Mouse (Mus musculus) right cerebral cortex, postnatal 10 days (tissue): Measurements from ENCODE around the gene Chaf1a.
"Not testable (repeated sequence)": the region's sequence is repeated elsewhere in the genome, so short reads cannot be mapped to it uniquely, and the experiment has no call there.

Source experiments
- DNase-seq, 2 experiments: peaks; one replicate each; pipeline ENCODE4 v3.0.0; 2021; ENCODE audit warnings: low spot score in 2 of 2

The Chaf1a gene

GRCm38 (mm10) chr17:56036901-56037287 is 3.3 kb upstream of the Chaf1a start:
- no peak for DNase-seq

DNA sequence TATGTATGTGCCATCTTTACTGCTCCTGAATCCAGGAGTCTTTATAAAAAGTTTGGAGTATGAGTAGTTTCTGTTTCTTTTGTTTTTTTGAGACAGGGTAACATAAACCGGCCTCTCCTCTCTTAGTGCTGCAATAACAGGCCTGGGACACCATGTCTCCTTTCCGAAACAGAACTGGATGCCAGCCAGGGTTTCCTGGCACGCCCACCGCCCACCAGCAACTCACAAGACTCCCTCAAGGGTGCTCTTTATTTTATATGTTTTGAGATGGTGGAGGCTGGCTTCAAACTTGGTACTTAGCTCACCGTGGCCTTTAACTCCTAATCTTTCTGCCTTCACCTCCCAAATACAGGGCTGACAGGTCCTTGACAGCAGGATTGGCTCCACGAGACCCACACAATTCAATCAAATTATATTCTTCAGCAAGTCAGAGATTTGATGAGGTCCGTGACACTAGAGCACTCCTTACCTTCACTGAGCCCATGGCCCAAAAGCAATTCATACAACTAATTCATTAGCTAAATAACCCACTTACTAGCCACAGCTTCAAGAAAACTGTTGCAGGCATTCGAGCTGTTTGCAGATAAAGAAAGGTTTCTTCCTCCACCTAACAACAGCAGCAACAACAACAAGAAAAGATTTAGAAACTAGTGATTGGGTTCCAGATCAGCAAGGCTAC is 1.5 kb upstream of the Chaf1a start:
- DNase-seq: no peak

GRCm38 (mm10) chr17:56039345-56039744 is 894 bp upstream of the Chaf1a start:
- DNase-seq: no peak

DNA sequence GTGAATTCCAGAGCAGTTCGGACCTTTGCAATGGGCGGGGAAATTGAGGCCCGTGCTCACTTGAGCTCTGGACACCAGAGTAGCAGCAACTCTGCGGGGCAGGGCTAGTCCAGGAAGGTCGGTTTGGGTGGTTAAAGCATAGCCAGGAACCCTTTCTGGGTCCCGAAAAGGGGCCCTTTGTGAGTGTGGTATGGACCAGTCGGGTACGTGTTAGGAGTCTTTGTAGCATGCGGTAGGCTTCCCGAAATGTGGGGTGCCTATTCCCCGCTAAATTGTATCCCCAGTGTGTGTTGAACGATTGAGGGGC is 571 bp downstream of the Chaf1a start:
- DNase-seq: no peak

- no peak for DNase-seq
Measured at GRCm38 (mm10) chr17:56051369-56051768, 11.1 kb downstream of the Chaf1a start.

- DNase-seq: no peak
Measured at GRCm38 (mm10) chr17:56054938-56055337, 14.7 kb downstream of the Chaf1a start.

- DNase-seq: no peak
Measured at GRCm38 (mm10) chr17:56055945-56056678, 15.9 kb downstream of the Chaf1a start.

DNA sequence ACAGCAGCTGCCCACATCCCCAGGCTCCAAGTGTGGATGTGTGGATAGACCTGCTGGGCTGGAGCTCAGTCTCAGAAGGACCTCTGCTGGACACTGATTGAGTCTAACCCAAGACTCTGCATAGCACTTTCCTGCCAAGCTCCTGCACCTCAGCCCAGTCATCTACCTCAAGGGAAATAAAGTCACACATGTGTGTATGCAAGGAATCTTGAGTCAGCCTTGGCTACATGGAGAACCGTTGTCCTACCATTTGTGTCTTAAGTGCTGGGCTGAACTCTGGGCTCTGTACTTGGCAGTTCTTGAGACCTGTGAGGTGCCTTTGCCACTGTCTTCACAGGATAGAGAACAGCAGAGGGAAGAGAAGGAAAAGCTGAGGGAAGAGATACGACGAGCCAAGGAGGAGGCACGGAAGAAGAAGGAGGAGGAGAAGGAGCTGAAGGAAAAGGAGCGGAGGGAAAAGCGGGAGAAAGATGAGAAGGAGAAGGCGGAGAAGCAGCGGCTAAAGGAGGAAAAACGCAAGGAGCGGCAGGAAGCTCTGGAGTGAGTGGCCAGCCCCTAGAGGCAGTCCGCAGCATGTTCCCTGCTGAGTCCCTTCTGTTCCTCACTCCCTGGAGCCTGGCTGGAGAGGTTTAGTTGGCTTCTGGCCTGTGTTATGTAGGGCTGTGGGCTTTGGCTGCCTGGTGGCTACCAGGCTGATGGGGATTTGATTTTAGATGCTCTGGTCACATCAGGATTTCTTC is 17.3 kb downstream of the Chaf1a start:
- DNase-seq: no peak

DNA sequence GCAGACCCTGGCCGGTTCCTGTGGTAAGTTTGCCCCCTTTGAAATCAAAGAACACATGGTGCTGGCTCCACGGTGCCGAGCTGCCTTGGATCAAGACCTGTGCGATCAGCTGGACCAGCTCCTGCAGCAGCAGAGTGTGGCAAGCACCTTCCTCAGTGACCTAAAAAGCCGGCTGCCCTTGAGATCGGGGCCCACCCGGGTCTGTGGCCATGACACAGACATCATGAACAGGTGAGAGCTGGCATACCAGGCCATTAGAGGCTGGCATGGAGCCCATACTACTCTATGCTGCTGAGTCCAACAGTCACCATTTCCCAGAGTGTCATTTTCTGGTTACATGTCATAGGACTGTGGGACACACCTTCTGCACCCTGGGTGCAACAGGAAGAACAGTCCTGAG is 21.8 kb downstream of the Chaf1a start:
- no peak for DNase-seq

- DNase-seq: not testable (repeated sequence)
Measured at GRCm38 (mm10) chr17:56065715-56066114, 25.5 kb downstream of the Chaf1a start.

GRCm38 (mm10) chr17:56066451-56066850 is 26.2 kb downstream of the Chaf1a start:
- DNase-seq: no peak

GRCm38 (mm10) chr17:56069066-56069465 is 28.8 kb downstream of the Chaf1a start:
- no peak for DNase-seq

GRCm38 (mm10) chr17:56071126-56071525 is 30.9 kb downstream of the Chaf1a start:
- DNase-seq: no peak

- DNase-seq: no peak
Measured at GRCm38 (mm10) chr17:56072243-56072642, 32.0 kb downstream of the Chaf1a start.

- peak; percentile 78 to 79 for DNase-seq
Measured at GRCm38 (mm10) chr17:56074097-56074826, 34.0 kb downstream of the Chaf1a start.

DNA sequence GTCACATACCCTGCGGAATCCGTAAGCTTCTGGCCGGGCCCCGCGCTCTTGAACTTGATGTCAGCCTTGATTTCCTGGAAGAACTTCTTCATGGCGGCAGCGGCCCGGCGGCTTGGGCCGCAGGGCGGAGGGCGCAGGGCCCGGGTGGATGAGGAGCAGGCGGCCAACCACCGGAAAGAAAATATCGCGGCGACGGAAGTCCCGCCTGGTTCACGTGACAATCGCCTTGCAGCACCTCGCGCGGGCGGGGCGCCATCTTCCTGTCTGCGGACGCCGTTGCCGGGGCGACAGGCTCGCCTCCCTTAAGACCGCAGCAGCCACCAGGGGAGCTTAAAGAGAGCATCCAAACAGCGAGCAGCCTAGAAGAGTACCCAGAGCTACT is 34.6 kb downstream of the Chaf1a start, which contains the start of gene Ubxn6:
Ubxn6 (minus strand) TSS at position 202 of the 382 bp plus-strand sequence.
- DNase-seq: peak; percentile 99

DNA sequence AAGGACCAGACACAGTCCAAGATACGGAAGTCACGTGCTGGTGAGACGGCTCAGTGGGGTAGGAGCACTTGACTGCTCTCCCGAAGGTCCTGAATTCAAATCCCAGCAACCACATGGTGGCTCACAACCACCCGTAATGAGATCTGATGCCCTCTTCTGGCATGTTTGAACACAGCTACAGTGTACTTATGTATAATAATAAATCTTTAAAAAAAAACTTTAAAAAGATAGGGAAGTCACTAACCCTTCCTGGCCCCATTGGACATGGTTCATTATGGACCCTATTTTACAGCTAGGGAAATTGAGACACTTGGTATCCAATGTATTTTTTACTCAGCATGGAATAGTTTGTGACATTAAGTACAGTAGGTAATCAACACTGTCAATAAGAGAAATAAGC is 37.3 kb downstream of the Chaf1a start:
- DNase-seq: no peak

GRCm38 (mm10) chr17:56078361-56078760 is 38.1 kb downstream of the Chaf1a start:
- peak in 1 of 2 experiments; percentile 54 for DNase-seq

GRCm38 (mm10) chr17:56078880-56079795 is 38.9 kb downstream of the Chaf1a start, which contains the start of gene Hdgfl2:
Gene Hdgfl2 (plus strand): TSS chr17:56079634.
- DNase-seq: peak; percentile 100

- peak; percentile 49 to 64 for DNase-seq
Measured at GRCm38 (mm10) chr17:56079921-56080320, 39.7 kb downstream of the Chaf1a start.
